Mouse (Mus musculus) ES-Bruce4 (cell line): Measurements from ENCODE around the gene Galnt18.

ENCODE experiments used
- CTCF ChIP-seq: IDR thresholded peaks from one replicate; pipeline ENCODE4 v1.8.1; 2011; ENCODE audit warnings: low read depth, low read length
- EP300 ChIP-seq: IDR thresholded peaks from 2 replicates; pipeline ENCODE4 v1.6.1; 2011; ENCODE audit warnings: low read depth, low read length; ENCODE audit not compliant: insufficient read depth
- POLR2A ChIP-seq: IDR thresholded peaks from one replicate; pipeline ENCODE4 v1.8.1; 2011; ENCODE audit warnings: low read length; ENCODE audit not compliant: insufficient read depth

- TF ChIP-seq POLR2A, result no peak
- TF ChIP-seq CTCF, result no peak
- TF ChIP-seq EP300, result no peak
Observed at GRCm38 (mm10) chr7:111799021-111799420, 19.2 kb upstream of the Galnt18 start.
